Mouse (Mus musculus) bone marrow, adult 2 months (tissue): ENCODE results near the gene Adamts12. TPM values are rescaled to one million over a fixed set of nuclear protein-coding genes. Genes with fewer than 3 reads are reported as not detected.

Experiments
- H3K27ac ChIP-seq: fragments of 200-500 bp; 2 replicates; pipeline ENCODE4 v1.5.1; 2012; ENCODE audit warnings: low read depth, mild to moderate bottlenecking, control low read depth, inconsistent platforms, low read length; ENCODE audit not compliant: control insufficient read depth, poor library complexity, insufficient read depth
- H3K4me1 ChIP-seq: fragments of 200-500 bp; 2 replicates; pipeline ENCODE4 v1.6.1; 2011; ENCODE audit warnings: low read length; ENCODE audit not compliant: control insufficient read depth, insufficient read depth
- H3K4me3 ChIP-seq: fragments of 200-500 bp; replicated peaks from 2 replicates; pipeline ENCODE3; 2011; ENCODE audit warnings: mild to moderate bottlenecking, low read depth, low read length, control low read depth; ENCODE audit not compliant: control insufficient read depth
- CTCF ChIP-seq: fragments of 200-500 bp; IDR thresholded peaks from 2 replicates; pipeline ENCODE4 v1.5.1; 2011; ENCODE audit warnings: low read length, control low read depth; ENCODE audit not compliant: control insufficient read depth, insufficient read depth
- POLR2A ChIP-seq: fragments of 200-500 bp; IDR thresholded peaks from 2 replicates; pipeline ENCODE4 v1.6.1; 2011; ENCODE audit warnings: low read depth, mild to moderate bottlenecking, control low read depth, low read length, borderline replicate concordance; ENCODE audit not compliant: control insufficient read depth
- WGBS: fragments of 180-500 bp; shearing (Covaris S2); methylation state at CpG from one replicate; pipeline ENCODE4 v1.1.7; 2018; 5-methylcytosine and 5-hydroxymethylcytosine counted together
- polyA plus RNA-seq: library from polyadenylated mRNA; stranded (reverse); fragments of >200 nt; gene quantifications from 2 replicates; pipeline ENCODE4 v1.2.4, GENCODE M21; 2011; ENCODE audit warnings: low replicate concordance; ENCODE audit not compliant: missing spikeins, insufficient read depth, insufficient read length

Adamts12 gene
- polyA plus RNA-seq, 1 experiment: not detected

DNA sequence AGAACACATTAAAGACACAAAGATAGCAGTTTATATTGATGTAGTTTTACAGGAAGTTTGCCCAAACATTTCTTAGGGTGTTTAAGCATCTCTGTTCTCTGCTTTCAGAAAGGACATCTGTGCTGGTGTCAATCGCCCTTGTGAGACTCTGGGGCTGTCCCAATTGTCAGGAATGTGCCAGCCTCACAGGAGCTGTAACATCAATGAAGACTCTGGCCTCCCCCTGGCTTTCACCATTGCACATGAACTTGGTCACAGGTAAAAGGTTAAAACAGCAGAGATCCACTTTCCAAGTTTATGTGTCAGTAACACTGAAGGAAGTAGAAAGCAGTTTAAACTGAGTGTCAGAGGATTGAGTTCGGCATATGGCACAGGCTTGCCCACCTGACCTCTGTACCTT lies 176.7 kb downstream of the Adamts12 start:
- no peak overlapping the region for H3K4me3 ChIP-seq
- no peak for TF ChIP-seq POLR2A
- TF ChIP-seq CTCF: no peak
- no peaks in the 10 kb centered on the region for H3K4me1 ChIP-seq
- WGBS: 78% methylated on average over 2 of the region's 2 CpGs
- H3K27ac ChIP-seq: no peak overlapping the region

GRCm38 (mm10) chr15:11246402-11246801 lies 181.8 kb downstream of the Adamts12 start:
- H3K4me3 ChIP-seq: no peak overlapping the region
- H3K4me1 ChIP-seq: no peaks in the 10 kb centered on the region
- H3K27ac ChIP-seq: no peak overlapping the region
- TF ChIP-seq POLR2A (no peak), CTCF (no peak)
- 63% methylated on average over 1 of the region's 1 CpGs for WGBS

- WGBS: 84% methylated on average over 6 of the region's 6 CpGs
- Histone ChIP-seq H3K27ac (no peak overlapping the region), H3K4me1 (no peaks in the 10 kb centered on the region), H3K4me3 (no peak overlapping the region)
- TF ChIP-seq CTCF (no peak), POLR2A (no peak)
Measured at GRCm38 (mm10) chr15:11279273-11280080, 214.9 kb downstream of the Adamts12 start.

DNA sequence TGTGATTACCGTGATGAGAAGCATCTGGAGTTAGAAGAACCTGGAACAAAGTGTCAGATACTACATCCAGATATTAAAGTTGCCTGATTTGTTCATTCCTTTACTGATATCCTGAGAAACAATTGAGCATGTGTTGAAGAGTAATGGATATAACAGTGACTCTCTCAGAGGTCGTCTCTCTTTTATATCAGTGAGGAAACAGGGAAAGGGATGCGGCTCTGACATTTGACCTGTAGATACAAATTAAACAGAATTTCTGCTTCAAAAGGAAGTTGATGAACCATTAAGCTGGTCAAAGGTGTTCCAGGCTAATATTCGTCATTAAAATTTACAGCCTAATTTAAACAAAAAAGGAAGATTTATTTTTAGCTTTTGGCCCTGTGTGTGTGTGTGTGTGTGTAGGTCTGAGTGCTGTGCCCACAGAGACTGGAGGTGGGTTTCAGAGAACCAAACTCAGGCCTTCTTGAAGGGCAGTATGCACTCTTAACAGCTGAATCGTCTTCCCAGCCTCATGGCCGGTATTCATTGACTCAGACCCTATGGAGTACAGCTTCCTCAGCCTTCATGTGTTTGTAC lies 216.2 kb downstream of the Adamts12 start:
- Histone ChIP-seq H3K4me1 (no peaks in the 10 kb centered on the region), H3K27ac (no peak overlapping the region), H3K4me3 (no peak overlapping the region)
- WGBS: 77% methylated on average over 6 of the region's 6 CpGs
- TF ChIP-seq POLR2A: no peak
- no peak for TF ChIP-seq CTCF

- TF ChIP-seq POLR2A: no peak
- TF ChIP-seq CTCF: no peak
- H3K4me3 ChIP-seq: no peak overlapping the region
- no peaks in the 10 kb centered on the region for H3K4me1 ChIP-seq
- H3K27ac ChIP-seq: no peak overlapping the region
Measured at GRCm38 (mm10) chr15:11283171-11283570, 218.6 kb downstream of the Adamts12 start.

DNA sequence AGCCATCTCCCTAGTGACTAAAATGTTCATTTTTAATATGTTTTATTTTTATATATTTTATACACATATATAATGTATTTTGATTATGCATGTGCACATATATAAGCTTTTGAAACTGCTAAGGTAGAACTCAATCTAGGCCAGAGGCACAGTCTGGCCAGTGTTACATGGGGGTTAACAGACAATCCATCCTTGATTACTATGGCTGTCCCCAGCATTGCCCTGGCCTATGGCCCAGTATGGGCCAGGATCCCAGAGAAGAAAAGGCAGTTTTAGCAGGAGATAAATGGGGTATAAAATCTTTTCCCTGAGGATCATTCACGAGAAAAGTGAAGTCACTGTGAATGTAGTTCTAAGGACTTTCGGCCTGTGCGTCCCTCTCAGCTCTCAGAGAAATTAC lies 223.2 kb downstream of the Adamts12 start:
- H3K4me1 ChIP-seq: no peaks in the 10 kb centered on the region
- no peak for TF ChIP-seq POLR2A
- no peak for TF ChIP-seq CTCF
- no peak overlapping the region for H3K4me3 ChIP-seq
- H3K27ac ChIP-seq: no peak overlapping the region
- 83% methylated on average over 3 of the region's 3 CpGs for WGBS

DNA sequence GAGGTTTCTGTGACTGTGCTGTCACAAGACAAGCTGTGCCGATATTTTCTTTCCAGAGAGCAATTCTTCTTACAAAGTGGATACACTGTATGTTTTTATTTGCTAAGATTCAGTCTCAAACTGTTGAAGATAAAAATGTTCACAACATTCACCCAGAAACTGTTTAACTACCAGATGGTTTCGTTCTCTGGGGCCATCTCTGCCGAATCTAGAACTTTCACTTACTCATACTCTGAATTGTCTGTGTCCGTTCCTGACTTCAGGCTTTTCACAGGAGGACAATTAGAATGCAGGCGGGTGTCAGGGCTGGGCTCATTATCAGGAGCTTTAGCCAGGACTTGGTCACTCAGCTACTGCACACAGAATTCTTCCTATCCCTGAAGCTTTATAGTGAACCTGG lies 227.7 kb downstream of the Adamts12 start:
- WGBS: 87% methylated on average over 5 of the region's 5 CpGs
- no peak overlapping the region for H3K4me3 ChIP-seq
- no peak overlapping the region for H3K27ac ChIP-seq
- no peak for TF ChIP-seq POLR2A
- no peak for TF ChIP-seq CTCF
- no peaks in the 10 kb centered on the region for H3K4me1 ChIP-seq

DNA sequence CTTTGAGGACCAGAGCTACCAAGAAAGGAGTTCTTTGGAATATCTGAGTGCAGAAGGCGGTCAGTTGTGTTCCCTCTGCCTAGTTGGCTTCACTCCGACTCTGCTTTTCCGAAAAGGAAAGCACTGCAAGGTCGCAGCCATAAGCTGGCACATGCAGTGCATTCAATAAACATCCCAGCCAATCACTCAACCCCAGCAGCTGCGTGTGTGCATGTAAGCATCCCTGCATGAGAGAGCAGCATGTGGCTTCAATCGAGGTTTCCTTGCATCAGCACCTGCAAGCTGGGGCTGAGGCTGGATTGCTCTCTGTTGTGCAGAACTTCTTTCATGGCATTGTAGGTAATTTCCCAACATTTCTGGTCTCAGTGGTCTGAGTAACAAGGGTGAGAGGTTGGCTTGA lies 230.4 kb downstream of the Adamts12 start:
- WGBS: 80% methylated on average over 6 of the region's 6 CpGs
- Histone ChIP-seq H3K4me1 (no peaks in the 10 kb centered on the region), H3K27ac (no peak overlapping the region), H3K4me3 (no peak overlapping the region)
- no peak for TF ChIP-seq CTCF
- TF ChIP-seq POLR2A: no peak
